Mouse (Mus musculus) embryo, embryonic 10 days (tissue): ENCODE measurements around the gene Cc2d2b.

ENCODE experiments used
- DNase-seq: peaks from one replicate; pipeline ENCODE4 v3.0.0-alpha.2; 2015; ENCODE audit warnings: low spot score

Cc2d2b gene

GRCm38 (mm10) chr19:40748559-40748958 lies at the start of gene Cc2d2b:
Cc2d2b (plus strand) TSS chr19:40748753.
- DNase-seq: no peak

GRCm38 (mm10) chr19:40699816-40700215 lies 48.7 kb upstream of the Cc2d2b start:
- no peak for DNase-seq

- no peak for DNase-seq
Observed at GRCm38 (mm10) chr19:40702406-40702805, 46.1 kb upstream of the Cc2d2b start.

GRCm38 (mm10) chr19:40712889-40713628 lies 35.5 kb upstream of the Cc2d2b start:
- no peak for DNase-seq

GRCm38 (mm10) chr19:40714700-40715099 lies 33.9 kb upstream of the Cc2d2b start:
- DNase-seq: no peak

GRCm38 (mm10) chr19:40716981-40717380 lies 31.6 kb upstream of the Cc2d2b start:
- no peak for DNase-seq

GRCm38 (mm10) chr19:40719439-40720105 lies 29.0 kb upstream of the Cc2d2b start:
- DNase-seq: no peak

GRCm38 (mm10) chr19:40720381-40720780 lies 28.2 kb upstream of the Cc2d2b start:
- DNase-seq: no peak

GRCm38 (mm10) chr19:40722137-40723038 lies 26.2 kb upstream of the Cc2d2b start:
- DNase-seq: peak; percentile 73

GRCm38 (mm10) chr19:40723516-40723915 lies 25.0 kb upstream of the Cc2d2b start:
- no peak for DNase-seq

- no peak for DNase-seq
Observed at GRCm38 (mm10) chr19:40726148-40726547, 22.4 kb upstream of the Cc2d2b start.

GRCm38 (mm10) chr19:40726614-40727013 lies 21.9 kb upstream of the Cc2d2b start:
- DNase-seq: no peak

- DNase-seq: no peak
Observed at GRCm38 (mm10) chr19:40728213-40728612, 20.3 kb upstream of the Cc2d2b start.

GRCm38 (mm10) chr19:40728732-40729420 lies 19.7 kb upstream of the Cc2d2b start:
- no peak for DNase-seq

- DNase-seq: no peak
Observed at GRCm38 (mm10) chr19:40733409-40733808, 15.1 kb upstream of the Cc2d2b start.

- DNase-seq: no peak
Observed at GRCm38 (mm10) chr19:40733849-40734248, 14.7 kb upstream of the Cc2d2b start.

- DNase-seq: peak; percentile 93
Observed at GRCm38 (mm10) chr19:40736680-40737512, 11.7 kb upstream of the Cc2d2b start.

GRCm38 (mm10) chr19:40737613-40738012 lies 10.9 kb upstream of the Cc2d2b start:
- DNase-seq: no peak

- no peak for DNase-seq
Observed at GRCm38 (mm10) chr19:40738683-40739324, 9.7 kb upstream of the Cc2d2b start.

- no peak for DNase-seq
Observed at GRCm38 (mm10) chr19:40746603-40747002, 1.9 kb upstream of the Cc2d2b start.
